Mouse (Mus musculus) left cerebral cortex, adult 9 months (tissue): ENCODE measurements around the gene Emilin2.

ENCODE experiments used
- DNase-seq, 2 experiments: peaks; one replicate each; pipeline ENCODE4 v3.0.0; 2022; ENCODE audit warnings: low spot score in 2 of 2

Gene Emilin2

DNA sequence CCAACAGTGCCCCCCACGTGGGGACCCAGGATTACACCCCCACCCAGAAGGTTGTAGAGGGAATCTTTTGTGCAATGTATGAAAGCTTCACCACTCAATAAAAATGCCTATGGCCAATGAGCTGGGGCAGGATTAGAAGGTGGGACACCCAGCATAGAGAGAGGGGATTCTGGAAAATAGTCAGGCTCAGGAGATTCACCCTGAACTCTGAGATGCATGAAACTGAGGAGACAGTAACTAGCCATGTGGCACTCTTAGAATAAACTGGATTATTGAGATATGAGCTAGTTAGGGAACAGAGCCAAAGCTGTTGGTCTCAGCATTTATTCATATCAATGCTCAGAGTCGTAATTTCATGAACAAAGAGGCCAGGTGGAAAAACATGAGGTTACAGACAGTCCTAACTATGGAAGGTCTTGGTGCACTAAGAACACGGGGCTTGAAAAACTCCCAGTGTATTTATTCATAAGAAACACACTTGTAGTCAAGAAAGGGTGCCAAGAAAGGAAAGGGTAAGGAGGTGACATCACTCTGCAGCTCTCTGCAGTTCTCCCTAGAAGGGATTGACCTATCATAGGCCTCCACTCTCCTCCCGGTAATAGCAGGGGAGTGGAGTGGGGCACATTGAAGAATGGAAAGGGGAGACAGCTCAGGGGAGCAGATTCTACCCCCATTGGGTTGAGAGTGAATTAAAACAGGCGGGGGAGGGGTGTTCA lies 46.3 kb downstream of the Emilin2 start:
- DNase-seq = no peak

DNA sequence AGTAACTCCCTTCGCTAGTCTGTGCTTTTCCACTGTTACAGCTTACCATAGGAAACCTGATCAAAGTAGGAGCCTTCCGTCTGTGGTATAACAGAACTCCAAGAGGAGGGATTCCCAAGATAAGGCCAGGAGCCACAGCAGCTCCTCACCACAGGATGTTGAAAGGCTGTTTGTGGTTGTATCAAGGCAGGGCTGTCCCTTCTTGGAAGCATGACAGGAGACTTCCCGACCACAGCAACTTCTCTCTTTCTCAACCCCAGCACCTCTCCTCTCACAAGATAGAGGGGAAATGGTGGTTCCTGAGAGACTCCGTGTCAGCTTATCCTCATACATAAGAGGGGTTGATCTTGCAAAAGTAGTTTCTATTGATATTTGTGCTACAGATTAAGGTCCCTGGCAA lies 47.0 kb downstream of the Emilin2 start:
- DNase-seq = no peak

DNA sequence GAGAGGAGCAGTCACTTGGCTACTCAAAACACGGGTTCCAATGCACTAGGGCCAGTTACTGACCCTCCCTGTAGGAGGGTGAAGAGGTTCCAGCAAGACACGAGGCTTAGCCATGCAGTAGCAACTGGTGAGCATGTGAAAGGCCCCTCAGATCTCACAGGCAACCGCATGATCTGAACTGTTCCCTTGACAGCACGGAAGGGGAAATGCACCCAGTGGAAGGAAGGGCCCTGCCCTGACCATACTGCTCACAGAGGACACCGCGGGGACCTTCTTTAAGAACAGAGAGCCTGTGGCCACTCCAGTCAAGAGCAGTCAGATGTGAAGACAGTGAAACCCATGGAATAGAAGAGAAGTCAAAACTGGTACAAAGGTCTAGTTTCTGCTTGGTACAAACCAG lies 48.6 kb downstream of the Emilin2 start:
- DNase-seq = no peak

DNA sequence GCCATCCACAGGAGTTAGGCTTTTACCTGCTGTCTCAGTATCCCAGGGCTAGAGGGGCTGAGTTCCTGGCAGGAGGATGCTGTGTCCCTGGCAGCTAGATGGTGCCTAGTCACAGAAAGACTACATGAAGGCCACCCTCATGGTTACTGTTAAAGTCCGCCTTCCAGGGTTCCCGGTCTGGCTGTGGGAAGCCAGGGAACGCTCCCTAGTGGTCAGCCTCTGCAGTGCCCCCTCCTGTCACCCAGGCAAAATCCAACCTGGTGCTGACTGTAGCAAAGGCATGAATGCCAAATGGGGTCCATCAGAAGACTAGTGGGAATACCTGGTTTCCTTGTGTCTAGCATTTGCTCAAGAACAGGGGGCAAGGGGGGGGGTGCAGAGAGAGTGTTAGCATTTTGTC lies 51.1 kb downstream of the Emilin2 start:
- no peak for DNase-seq

GRCm38 (mm10) chr17:71259727-71260126 lies 52.1 kb downstream of the Emilin2 start:
- no peak for DNase-seq

GRCm38 (mm10) chr17:71256806-71257536 lies 54.8 kb downstream of the Emilin2 start:
- DNase-seq = no peak

DNA sequence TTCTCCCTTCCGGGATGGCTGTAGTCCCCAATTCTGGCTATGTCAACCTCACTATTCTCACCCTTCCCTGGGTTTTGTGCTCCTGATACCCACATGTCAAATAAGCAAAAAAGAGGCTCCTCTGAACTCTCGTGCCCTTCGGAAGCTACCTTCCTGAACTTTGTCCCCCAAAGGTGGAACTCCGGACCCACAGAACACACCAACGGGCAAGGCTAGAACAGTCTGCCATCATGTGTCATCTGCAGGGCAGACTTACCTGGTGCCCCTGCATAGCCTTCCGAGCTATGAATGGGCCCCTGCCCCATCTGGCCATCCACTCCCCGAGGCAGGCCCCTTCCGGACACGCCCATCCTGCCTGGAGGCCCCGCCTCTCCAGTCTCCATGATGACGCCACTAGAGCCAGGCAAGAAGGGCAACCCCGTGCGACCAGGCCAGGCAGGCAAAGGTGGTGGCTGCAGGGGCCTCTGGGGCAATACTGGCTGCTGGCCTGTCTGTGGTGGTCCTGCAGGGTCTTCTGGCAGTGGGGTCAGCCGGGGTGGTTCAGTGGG lies 55.6 kb downstream of the Emilin2 start:
- no peak for DNase-seq

- DNase-seq = no peak
Observed at GRCm38 (mm10) chr17:71254736-71255135, 57.0 kb downstream of the Emilin2 start.

- DNase-seq = no peak
Observed at GRCm38 (mm10) chr17:71254106-71254505, 57.7 kb downstream of the Emilin2 start.

GRCm38 (mm10) chr17:71253391-71253790 lies 58.4 kb downstream of the Emilin2 start:
- no peak for DNase-seq

DNA sequence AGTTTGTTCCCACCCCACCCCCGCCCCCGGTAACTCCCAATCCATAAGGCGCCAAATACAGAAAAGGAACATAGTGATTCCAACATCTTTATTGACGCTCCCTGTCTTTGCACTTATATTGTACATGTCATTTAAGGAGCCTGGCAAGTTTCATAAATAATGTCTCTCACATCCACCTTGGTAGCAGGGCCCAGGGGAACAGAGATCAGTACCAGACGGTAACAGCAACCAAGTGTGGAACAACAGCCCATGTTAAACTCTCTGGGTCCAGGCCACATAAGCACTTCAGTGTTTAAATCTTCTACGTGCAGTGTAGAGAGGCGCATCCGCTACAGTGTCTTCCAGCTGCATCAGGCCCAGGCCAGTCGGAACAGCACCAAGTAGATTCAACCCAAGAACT lies 59.7 kb downstream of the Emilin2 start:
- no peak for DNase-seq

- DNase-seq = no peak
Observed at GRCm38 (mm10) chr17:71251601-71252001, 60.2 kb downstream of the Emilin2 start.

GRCm38 (mm10) chr17:71250819-71251600 lies 60.8 kb downstream of the Emilin2 start:
- DNase-seq = peak in 1 of 2 experiments; percentile 47

- DNase-seq = no peak
Observed at GRCm38 (mm10) chr17:71250046-71250445, 61.7 kb downstream of the Emilin2 start.

DNA sequence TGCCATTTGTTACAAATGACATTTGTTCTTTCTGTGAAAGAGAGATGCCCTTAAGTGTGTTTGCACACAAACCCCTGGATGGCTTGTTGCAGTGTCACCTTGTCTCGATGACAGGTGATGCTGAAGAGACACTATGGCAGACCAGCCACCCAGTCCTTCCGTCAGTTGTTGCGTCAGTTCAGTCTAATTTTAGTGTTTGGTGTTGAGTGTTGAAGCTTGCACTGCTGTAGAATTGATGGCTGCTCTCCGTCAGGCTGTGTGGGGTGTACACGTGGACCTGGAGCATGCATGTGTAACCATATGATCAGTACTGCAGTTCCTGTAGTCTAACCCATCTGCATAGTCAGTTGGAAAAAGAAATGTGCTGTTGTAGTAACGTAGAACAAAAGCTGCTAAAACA lies 62.8 kb downstream of the Emilin2 start:
- peak in 1 of 2 experiments; percentile 52 for DNase-seq

DNA sequence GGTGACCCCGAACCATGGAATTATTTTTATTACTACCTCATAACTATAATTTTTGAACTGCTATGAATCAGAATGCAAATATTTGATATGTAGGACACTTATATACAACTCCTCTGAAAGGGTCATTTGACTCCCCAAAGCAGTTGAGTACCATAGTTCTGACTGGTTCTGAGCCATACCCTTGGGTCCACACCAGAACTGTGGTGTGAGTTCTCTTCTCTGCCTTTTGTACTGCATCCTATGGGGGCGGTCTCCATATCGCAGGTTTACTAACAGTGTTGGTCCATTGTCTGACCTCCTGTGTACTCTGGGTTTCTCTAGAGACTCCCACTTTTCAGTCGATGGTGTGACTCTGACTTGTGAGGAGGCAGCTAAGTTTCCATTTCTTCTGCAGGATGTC lies 65.8 kb downstream of the Emilin2 start:
- no peak for DNase-seq

DNA sequence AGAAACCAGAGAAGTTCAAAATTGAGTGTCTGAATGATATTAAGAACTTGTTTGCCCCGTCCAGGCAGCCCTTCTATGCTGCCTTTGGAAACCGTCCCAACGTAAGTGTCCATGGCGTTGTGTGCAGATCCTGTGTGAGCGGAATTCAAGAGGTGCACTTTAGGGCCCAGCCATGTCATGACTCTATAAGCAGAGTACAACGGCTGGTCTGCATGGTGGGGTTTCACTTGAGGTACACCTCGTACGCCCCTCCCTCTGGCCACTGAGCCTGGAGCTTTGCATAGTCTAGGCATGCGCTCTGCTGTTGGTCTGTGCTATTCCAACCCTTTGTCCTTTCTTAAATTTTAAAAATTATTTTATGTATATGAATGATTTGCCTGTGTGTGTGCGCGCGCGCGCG lies 66.6 kb downstream of the Emilin2 start:
- DNase-seq = no peak

DNA sequence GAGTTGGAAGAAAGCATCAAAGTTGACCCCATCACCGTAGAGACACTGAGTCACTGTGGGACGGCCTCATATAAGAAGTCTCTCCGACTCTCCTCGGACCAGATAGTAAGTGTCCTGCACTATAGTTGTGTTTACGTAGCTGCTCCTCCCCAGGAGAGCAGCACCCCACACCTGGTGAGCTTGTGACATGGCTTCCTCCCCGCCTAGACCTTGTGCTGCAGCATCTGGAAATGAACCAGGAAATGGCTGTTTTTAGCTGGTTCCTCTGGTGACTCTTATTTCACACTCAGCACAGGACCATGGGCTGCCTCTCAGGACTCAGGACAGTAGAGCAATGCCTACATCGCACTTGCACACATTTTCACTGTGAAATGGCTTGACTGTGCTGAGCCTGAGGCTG lies 69.1 kb downstream of the Emilin2 start:
- no peak for DNase-seq

DNA sequence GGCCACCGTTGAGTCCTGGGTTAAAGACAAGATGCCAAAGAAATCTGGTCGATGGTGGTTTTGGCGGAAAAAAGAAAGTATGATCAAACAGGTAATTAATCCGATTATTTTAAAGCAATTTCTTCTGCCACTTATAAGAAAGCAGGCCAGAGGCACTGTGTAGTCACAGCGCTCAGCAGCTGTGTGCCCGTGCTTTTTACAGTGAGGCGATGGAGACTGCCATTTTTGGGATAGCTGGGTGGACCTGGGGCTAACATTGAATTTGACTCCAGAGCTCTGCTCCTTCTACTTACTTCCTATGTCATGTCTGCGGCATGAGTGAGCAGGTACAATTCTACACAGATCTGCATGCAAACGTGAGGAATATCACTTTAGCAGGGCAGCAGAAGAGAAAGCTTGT lies 71.0 kb downstream of the Emilin2 start:
- DNase-seq = no peak

DNA sequence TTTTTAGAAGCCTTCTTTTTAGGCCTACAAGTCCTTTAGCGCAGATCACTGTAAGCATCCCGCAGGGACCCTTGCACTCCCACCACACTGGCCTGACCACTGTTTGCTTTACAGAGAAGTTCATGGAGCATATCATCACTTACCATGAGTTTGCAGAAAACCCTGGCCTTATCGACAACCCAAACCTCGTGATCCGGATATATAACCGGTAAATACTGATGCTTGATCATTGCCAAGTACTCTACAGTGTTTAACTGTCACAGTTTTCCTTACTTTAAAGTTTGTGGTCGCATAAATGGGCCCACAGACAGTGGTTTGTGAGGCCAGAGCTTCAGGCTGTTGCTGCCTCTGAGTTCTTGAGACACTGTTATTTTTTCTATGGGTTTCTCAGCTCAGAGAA lies 73.3 kb downstream of the Emilin2 start:
- no peak for DNase-seq

- no peak for DNase-seq
Observed at GRCm38 (mm10) chr17:71235229-71235958, 76.4 kb downstream of the Emilin2 start.
